Mouse (Mus musculus) heart, postnatal 0 days (tissue): ENCODE measurements around the gene Zfp385c. TPM values are rescaled to one million over a fixed set of nuclear protein-coding genes. Genes with fewer than 3 reads are reported as not detected.

Experiments used
- ATAC-seq: fragments of 200-750 bp; cut with Nextera tagmentation; 2 replicates; pipeline ENCODE4 v1.8.0; 2017; ENCODE audit warnings: low read depth, moderate number of reproducible peaks, moderate library complexity; ENCODE audit not compliant: insufficient read depth
- DNase-seq: peaks from one replicate; pipeline ENCODE4 v3.0.0-alpha.2; 2016; ENCODE audit warnings: low spot score
- H3K27ac ChIP-seq: fragments of 300-500 bp; sonication (generic); 2 replicates; pipeline ENCODE4 v1.5.1; 2014; ENCODE audit warnings: low read depth, mild to moderate bottlenecking
- H3K27me3 ChIP-seq: fragments of 300-500 bp; sonication (generic); 2 replicates; pipeline ENCODE4 v1.6.1; 2014; ENCODE audit warnings: low read length, mixed read lengths; ENCODE audit not compliant: control insufficient read depth, insufficient read depth
- H3K36me3 ChIP-seq: fragments of 300-500 bp; sonication (generic); replicated peaks from 2 replicates; pipeline ENCODE4 v1.6.1; 2014; ENCODE audit warnings: low read length, mixed read lengths; ENCODE audit not compliant: control insufficient read depth, insufficient read depth
- H3K4me1 ChIP-seq: fragments of 300-500 bp; sonication (generic); 2 replicates; pipeline ENCODE4 v1.6.1; 2014; ENCODE audit warnings: antibody characterized with exemption; ENCODE audit not compliant: control insufficient read depth, insufficient read depth
- H3K4me2 ChIP-seq: fragments of 300-500 bp; sonication (generic); 2 replicates; pipeline ENCODE4 v1.6.1; 2014; ENCODE audit warnings: low read depth, mild to moderate bottlenecking, low read length, moderate library complexity
- H3K4me3 ChIP-seq: fragments of 300-500 bp; sonication (generic); 2 replicates; pipeline ENCODE4 v1.5.1; 2014; ENCODE audit warnings: low read depth, low read length
- H3K9ac ChIP-seq: fragments of 300-500 bp; sonication (generic); replicated peaks from 2 replicates; pipeline ENCODE4 v1.6.1; 2014; ENCODE audit warnings: low read depth, low read length, mixed read lengths
- H3K9me3 ChIP-seq: fragments of 300-500 bp; sonication (generic); replicated peaks from 2 replicates; pipeline ENCODE4 v1.6.1; 2016; ENCODE audit warnings: low read length; ENCODE audit not compliant: control insufficient read depth
- CTCF ChIP-seq: IDR thresholded peaks from 2 replicates; pipeline ENCODE4 v1.5.1; 2016; ENCODE audit warnings: antibody characterized with exemption, control low read depth, low read depth
- EP300 ChIP-seq: IDR thresholded peaks from 2 replicates; pipeline ENCODE4 v1.6.1; 2016; ENCODE audit warnings: antibody characterized with exemption, low read depth
- WGBS: fragments of 180-500 bp; shearing (Covaris S2); extraction: QIAGEN DNeasy Blood & Tissue Kit; methylation state at CpG from one replicate; pipeline ENCODE4 v1.1.7; 2014; 5-methylcytosine and 5-hydroxymethylcytosine counted together
- polyA plus RNA-seq: library from polyadenylated mRNA; unstranded; fragments of >200 nt; fragmentation: Nextera tagmentation; extraction: Ambion mirVana; gene quantifications from 2 replicates; pipeline ENCODE4 v1.2.1, GENCODE M21; 2015
- total RNA-seq: library from RNA; depleted of rRNA; stranded (reverse); fragments of >200 nt; gene quantifications from 2 replicates; pipeline ENCODE4 v1.2.3, GENCODE M21; 2014; ENCODE audit warnings: low replicate concordance

Zfp385c gene
- total and polyA plus RNA-seq, 2 experiments from 2014 or later: 0.40 TPM; not detected in 1

DNA sequence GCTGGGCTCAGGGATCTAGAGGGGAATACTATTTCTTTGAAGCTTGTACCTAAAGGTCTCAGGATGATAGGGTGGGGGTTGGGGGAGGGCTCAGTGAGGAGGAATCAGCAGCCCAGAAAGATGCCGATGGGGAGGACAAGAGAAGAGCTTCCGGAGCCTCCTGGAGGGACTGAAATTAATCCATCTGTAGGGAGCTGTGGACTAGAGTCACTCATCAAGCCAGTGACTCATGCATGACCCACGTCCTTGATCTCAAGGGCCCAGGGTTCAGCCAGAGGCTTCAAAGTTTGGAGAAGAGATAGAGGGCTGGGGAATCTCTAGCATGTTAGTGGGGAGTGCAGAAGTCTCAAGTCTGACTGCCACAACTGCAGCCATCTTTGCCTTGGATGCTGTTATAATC, 40.5 kb downstream of the Zfp385c start:
- Histone ChIP-seq H3K27me3 (peaks cover 29% of the 10 kb centered on the region), H3K4me2 (no peak overlapping the region), H3K9me3 (no peaks in the 10 kb centered on the region), H3K4me3 (no peak overlapping the region), H3K36me3 (no peaks in the 10 kb centered on the region), H3K27ac (no peak overlapping the region), H3K4me1 (peaks cover 5% of the 10 kb centered on the region; the same call in 1 of the 2 replicates), H3K9ac (no peak overlapping the region)
- DNase-seq (no peak), ATAC-seq (no peak)
- TF ChIP-seq CTCF (no peak), EP300 (no peak)
- WGBS: 10% methylated on average over 3 of the region's 3 CpGs

DNA sequence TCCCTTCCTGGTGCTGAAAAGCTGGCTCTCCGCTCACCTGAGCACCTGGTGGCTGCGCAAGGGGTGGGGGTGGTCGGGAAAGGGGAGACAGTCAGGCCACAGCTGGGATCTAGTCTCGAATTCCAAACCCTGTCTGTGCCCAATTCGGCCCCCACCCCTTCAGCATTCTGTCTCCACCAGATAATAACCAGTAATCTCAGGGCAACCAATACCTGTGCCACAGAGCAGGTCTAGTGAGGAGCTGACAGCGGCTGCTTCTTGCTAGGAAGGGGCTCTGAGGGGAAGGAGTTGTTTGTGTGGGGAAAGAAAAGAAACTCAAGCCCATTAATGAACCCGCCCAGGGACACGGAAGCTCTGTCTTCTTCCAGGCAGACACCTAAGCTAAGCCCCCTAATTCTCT, 41.0 kb downstream of the Zfp385c start:
- no peak for ATAC-seq

GRCm38 (mm10) chr11:100648405-100648804, 43.9 kb downstream of the Zfp385c start:
- no peak overlapping the region for H3K27ac ChIP-seq
- H3K4me2 ChIP-seq: no peak overlapping the region
- no peaks in the 10 kb centered on the region for H3K4me1 ChIP-seq
- ATAC-seq: no peak
- H3K36me3 ChIP-seq: no peaks in the 10 kb centered on the region
- H3K27me3 ChIP-seq: peaks cover 33% of the 10 kb centered on the region
- no peak for TF ChIP-seq CTCF
- no peak for TF ChIP-seq EP300
- H3K9ac ChIP-seq: no peak overlapping the region
- DNase-seq: no peak
- WGBS: 83% methylated on average over 8 of the region's 8 CpGs
- H3K4me3 ChIP-seq: no peak overlapping the region
- H3K9me3 ChIP-seq: no peaks in the 10 kb centered on the region

More for the DNA sequence above, 41.0 kb downstream of the Zfp385c start:
- Histone ChIP-seq H3K4me1 (peaks cover under 1% of the 10 kb centered on the region; the same call in 1 of the 2 replicates), H3K4me3 (no peak overlapping the region), H3K27ac (no peak overlapping the region), H3K27me3 (peaks cover 29% of the 10 kb centered on the region), H3K36me3 (no peaks in the 10 kb centered on the region), H3K9me3 (no peaks in the 10 kb centered on the region), H3K4me2 (no peak overlapping the region), H3K9ac (no peak overlapping the region)
- TF ChIP-seq CTCF (no peak), EP300 (no peak)
- 10% methylated on average over 8 of the region's 8 CpGs for WGBS
- no peak for DNase-seq

- no peak for DNase-seq
- 4% methylated on average over 1 of the region's 1 CpGs for WGBS
- no peak overlapping the region for H3K4me3 ChIP-seq
Observed at GRCm38 (mm10) chr11:100646265-100646664, 46.0 kb downstream of the Zfp385c start.

GRCm38 (mm10) chr11:100643612-100644575, 48.4 kb downstream of the Zfp385c start:
- Histone ChIP-seq H3K4me3 (no peak overlapping the region), H3K9ac (no peak overlapping the region), H3K4me1 (0 out of 2 replicates have a peak, but pooled peaks cover 5% of the 10 kb centered on the region), H3K4me2 (no peak overlapping the region), H3K36me3 (no peaks in the 10 kb centered on the region), H3K27ac (no peak overlapping the region), H3K27me3 (peaks cover 28% of the 10 kb centered on the region), H3K9me3 (no peaks in the 10 kb centered on the region)
- ATAC-seq: no peak
- WGBS: 58% methylated on average over 15 of the region's 15 CpGs
- no peak for DNase-seq
- TF ChIP-seq EP300 (no peak), CTCF (no peak)

More at GRCm38 (mm10) chr11:100646265-100646664, 46.0 kb downstream of the Zfp385c start:
- H3K9me3 ChIP-seq: no peaks in the 10 kb centered on the region
- H3K36me3 ChIP-seq: no peaks in the 10 kb centered on the region
- no peak overlapping the region for H3K4me2 ChIP-seq
- no peak overlapping the region for H3K27ac ChIP-seq
- H3K27me3 ChIP-seq: peaks cover 27% of the 10 kb centered on the region
- H3K4me1 ChIP-seq: no peaks in the 10 kb centered on the region
- H3K9ac ChIP-seq: no peak overlapping the region
- 0 out of 2 replicates have a peak, but pooled peaks have one; percentile 24 for ATAC-seq
- TF ChIP-seq EP300 (no peak), CTCF (peak; percentile 52)
